Mouse (Mus musculus) ES-E14 (cell line): ENCODE results near the gene E030018B13Rik.

Experiments used
- CHD2 ChIP-seq: IDR thresholded peaks from 2 replicates; pipeline ENCODE4 v1.6.1; 2014; ENCODE audit warnings: mild to moderate bottlenecking, low read depth, low read length, inconsistent platforms
- MAFK ChIP-seq: IDR thresholded peaks from 2 replicates; pipeline ENCODE4 v1.6.1; 2014; ENCODE audit warnings: mild to moderate bottlenecking, low read depth, low read length, inconsistent platforms; ENCODE audit not compliant: insufficient read depth
- ZNF384 ChIP-seq: IDR thresholded peaks from 2 replicates; pipeline ENCODE4 v1.6.1; 2012; ENCODE audit warnings: low read depth, low read length, inconsistent platforms

DNA sequence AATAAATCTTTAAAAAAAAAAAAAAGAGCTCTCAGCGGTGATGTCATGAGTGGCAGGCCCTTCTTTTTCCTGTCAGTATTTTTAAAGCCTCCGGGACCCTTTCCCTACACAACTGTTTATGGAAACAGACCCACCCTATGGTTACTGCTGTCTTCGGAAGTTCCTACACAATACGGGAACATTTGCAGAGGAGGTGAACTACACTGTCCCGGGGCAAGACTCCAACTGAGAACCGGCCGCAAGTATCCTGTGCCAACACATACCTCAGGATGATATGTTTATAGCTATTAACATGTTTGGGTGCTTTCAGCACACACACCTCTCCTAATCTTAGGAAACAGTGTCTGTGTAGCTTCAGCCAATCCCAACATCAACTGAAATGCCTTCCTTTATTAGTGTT is 31.6 kb upstream of the E030018B13Rik start:
- TF ChIP-seq ZNF384 (no peak), CHD2 (no peak), MAFK (no peak)
